Mouse (Mus musculus) thymus, postnatal 36 days (tissue): Measurements from ENCODE around the gene Adcy10.

Experiments
- DNase-seq, 2 experiments: peaks; one replicate each; pipeline ENCODE4 v3.0.0; 2022; ENCODE audit warnings: mixed read lengths in 2 of 2

Gene Adcy10

DNA sequence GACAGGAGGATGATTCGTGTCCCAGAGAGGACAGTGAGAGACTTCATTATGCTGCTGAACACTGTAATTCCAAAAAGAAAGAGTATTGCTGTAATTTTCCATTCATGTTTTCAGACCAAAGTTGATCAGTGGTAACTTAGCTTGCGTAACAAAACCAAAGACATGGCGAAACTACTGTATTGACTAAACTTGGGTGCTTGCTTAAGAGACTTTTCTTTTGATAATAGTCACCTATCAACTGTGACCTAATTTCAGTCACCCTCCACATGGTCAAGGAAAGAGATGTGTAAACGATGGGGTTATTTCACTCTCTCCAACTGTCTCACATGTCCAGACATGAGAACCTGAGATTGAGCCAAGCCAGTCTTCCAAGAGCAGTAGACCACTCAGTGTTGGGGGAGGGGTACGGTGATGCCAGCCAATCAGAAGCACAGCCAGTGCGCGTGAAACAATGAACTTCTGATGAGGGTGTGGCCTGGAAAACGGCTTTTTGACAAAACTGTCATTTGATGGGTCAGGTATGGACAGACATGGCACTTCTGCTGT is at the start of gene Adcy10:
TSS of gene Adcy10 (plus strand) at position 496 of the 546 bp plus-strand sequence.
- no peak for DNase-seq

- no peak for DNase-seq
These were observed 46.5 kb upstream of the Adcy10 start for GRCm38 (mm10) chr1:165438289-165439021.

DNA sequence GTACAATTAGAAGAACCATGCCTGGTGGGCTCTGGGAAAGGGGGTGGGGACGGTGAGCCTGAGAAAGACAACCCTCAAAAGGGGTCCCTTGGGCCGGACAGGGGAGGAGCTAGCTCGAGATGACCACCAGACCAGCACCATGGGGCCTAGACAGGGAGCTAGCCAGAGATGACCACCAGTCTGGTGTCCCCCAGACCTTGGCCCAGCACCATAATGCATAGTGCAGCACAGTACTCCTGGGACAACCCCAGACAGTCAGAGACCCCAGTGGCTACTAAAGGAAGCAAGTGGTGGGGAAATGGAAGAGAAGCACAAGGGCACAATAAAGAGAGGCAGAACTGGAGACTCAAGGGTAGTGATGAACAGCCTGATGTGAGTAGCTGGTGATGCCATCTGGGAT is 44.2 kb upstream of the Adcy10 start:
- peak in 1 of 2 experiments; percentile 2 for DNase-seq

DNA sequence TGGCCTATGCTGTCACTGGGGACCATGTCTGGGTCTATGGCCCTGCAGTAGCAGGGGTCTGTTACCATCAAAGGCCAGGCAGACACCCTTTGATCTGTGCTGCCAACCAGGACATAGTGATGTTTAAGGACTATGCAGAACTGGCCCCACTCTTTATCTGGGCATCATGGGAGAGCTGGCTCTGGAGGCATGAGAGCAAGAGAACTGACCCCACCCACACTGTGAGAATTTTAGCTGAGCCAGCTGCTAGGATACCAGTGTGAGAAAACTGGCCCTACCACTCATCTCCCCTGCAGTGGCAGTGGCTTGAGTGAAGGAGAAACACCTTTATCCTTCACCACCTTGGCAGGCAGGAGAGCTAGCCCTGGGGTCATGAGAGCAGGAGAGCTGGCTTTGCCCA is 43.8 kb upstream of the Adcy10 start:
- DNase-seq, result no peak

DNA sequence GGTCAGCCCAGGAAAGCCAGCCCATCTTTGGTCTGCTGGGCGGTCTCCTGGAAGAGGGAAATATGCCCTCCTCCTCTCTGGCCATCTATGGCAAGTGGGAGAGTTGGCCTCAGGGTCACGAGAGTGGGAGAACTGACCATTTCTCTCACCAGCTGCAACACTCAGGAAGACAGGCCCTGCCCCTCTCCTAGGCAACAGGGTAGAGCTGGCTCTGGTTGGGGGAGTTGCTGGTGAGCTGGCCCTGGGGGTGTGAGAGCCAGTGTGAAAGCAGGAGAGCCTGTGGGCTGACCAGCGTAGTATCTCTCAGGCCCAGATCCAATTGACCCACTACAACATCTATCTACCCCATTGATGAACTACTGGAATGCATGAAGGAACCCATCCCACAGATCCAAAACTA is 43.3 kb upstream of the Adcy10 start:
- no peak for DNase-seq

GRCm38 (mm10) chr1:165459041-165459502 is 25.9 kb upstream of the Adcy10 start:
- no peak for DNase-seq

DNA sequence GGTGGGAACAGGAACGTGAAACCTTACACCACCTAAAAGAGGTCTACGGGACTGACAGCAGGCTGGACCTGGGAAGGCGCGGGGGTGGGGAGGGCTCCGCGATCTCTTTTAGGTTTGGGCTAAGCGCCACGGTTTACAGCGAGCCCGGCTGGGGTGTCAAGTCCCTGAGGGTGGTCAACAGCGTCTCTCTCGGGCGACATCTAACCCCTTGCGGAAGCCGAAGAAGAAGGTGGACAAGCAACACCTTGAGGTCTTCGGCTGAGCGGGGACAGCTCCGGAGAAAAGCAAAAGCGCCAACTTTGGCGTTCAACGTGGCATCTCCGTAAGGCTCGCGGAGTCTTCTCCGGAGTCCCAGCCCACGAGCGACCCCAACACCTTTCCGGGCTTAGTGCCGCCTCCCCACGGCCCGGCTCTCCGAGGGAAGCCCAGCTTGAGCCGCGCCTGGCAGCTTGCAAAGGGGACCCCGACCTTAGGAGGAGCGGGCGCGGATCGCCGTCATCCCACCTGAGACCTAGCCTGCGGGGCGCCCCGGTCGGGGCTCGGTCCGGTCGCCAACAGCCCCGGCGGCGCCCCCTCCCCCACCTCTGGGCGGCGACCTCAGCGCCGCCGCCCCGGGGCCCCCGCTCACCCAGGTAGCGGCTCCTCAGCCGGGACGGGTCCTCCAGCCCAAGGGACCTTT is 25.3 kb upstream of the Adcy10 start:
- peak in 1 of 2 experiments; percentile 54 for DNase-seq

GRCm38 (mm10) chr1:165460360-165460800 is 24.6 kb upstream of the Adcy10 start, which contains the start of the genes Dcaf6 and Mpc2:
Gene Dcaf6, minus strand, starts transcription at chr1:165460475.
Gene Mpc2, plus strand, starts transcription at chr1:165460637.
- DNase-seq, result peak; percentile 99 to 100

DNA sequence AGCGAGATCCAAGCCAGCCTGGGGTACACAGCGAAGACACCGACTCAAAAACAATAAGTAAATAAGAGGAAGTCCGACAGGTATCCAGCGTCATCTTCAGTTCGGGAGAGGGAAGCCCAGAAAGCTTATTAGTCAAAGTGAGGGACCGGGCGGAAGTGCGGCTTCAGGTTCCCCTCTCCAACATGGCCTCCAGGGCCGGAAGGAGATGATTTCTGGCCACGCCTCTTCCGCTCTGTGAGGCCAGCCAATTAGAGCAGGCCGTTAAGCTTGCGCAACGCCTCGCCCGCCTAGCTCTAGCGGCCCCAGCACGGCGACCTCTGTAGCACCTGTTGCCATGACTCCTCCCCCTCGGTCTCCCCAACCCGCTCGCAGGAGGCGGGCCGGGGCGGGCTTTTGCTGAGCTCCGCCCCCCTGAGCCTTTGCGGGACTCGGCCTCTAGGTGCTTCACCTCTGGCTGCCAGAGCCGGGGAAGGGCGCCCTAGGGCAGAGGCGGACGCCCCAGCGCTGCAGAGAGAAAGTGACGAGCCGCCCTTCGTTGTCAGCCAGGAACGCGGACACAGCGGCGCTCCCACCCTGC is 24.1 kb upstream of the Adcy10 start:
- peak; percentile 99 to 100 for DNase-seq

DNA sequence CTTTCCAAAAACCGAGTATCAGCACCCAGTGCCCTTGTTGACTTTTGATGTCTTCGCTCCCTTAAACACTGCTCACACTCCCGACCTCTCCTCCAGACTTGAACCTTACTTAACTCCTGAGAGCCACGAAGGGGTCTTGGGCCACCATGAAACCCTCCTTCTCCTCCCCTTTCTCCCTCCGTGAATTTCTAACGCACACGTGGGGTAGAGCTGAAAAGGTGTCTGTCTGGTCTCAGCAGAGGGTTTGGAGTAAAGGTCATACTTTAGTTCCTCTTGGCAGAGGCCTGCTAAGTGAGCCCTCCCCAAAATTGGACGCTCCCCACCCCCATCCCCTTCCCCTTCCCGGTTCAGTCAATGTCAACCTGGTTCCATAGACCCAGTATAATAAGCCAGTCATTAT is 23.3 kb upstream of the Adcy10 start:
- peak in 1 of 2 experiments; percentile 27 for DNase-seq

GRCm38 (mm10) chr1:165462861-165463260 is 22.1 kb upstream of the Adcy10 start:
- no peak for DNase-seq

DNA sequence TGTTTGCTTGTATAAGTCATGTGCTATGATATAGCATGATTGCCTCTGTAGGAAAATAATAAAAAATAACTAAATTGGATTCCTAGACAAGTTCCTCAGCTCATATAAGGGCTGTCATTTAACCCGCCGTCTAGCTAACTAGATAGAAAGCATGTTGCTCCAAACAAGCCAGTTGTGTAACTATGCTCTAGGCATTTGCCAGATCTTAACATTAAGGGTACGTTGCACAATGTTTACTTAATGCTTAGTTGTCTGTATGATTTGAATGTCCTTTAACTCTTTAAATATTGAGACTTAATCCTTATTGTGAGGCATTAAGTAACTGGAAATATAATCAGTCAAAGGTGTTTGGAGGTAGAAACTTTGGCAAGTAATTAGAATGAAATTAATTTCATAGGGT is 20.4 kb upstream of the Adcy10 start:
- DNase-seq, result no peak

- no peak for DNase-seq
These were observed 16.0 kb upstream of the Adcy10 start for GRCm38 (mm10) chr1:165468971-165469370.

DNA sequence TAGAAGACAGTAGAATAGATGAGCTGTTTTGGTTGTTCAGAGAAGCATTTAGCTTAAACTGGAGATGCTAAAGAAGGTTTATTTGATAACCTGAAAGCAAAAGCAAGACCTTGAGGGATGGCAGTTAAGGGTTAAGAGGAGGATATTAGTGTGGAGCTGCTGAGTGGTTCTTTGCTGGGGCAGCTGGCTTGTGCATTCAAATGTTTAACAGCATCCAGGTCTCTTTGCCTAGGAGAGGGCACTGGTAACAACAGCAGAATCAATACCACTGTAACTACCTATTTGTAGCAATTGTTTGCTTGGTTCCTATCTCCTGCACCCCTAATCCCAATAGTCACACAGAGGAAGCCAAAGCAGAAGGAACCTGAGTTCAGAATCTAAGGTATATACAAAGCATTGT is 15.3 kb upstream of the Adcy10 start:
- no peak for DNase-seq

DNA sequence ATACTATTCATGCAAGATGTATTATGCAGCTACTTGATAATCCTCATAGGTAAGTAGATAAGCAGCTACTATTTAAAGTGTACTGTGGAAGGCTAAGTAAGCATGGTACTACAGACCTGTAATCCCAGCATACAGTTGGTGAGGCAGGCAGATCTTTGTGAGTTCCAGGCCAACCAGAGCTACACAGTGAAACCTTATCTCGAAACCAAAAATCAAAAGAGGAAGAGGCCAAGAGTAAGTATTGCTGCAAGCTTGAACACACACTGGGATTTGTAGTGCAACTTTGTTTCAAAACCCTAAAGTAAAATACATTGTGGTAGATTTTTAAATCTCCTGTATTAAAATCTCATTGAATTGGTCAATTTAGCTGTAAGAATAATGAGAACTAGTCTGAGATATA is 13.5 kb upstream of the Adcy10 start:
- DNase-seq, result no peak

- DNase-seq, result no peak
These were observed 1.1 kb downstream of the Adcy10 start for GRCm38 (mm10) chr1:165486108-165486507.

DNA sequence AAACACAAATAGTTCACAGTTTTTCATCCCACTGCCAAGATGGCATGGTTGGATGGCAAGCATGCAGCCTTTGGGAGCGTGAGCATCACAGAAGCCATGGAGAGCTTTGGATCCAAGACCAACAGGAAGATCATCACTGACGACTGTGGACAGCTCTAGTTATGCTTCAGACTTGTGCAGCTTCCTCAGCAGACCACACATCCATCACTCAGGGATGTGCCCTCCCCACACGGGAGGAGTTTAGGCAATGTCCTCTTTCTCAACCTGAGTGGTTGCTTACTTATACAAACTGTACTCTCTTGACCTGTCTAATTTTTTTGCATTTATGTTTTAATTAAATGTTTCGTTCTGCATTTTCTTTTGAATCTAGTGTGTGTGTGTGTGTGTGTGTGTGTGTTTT is 4.2 kb downstream of the Adcy10 start:
- no peak for DNase-seq

DNA sequence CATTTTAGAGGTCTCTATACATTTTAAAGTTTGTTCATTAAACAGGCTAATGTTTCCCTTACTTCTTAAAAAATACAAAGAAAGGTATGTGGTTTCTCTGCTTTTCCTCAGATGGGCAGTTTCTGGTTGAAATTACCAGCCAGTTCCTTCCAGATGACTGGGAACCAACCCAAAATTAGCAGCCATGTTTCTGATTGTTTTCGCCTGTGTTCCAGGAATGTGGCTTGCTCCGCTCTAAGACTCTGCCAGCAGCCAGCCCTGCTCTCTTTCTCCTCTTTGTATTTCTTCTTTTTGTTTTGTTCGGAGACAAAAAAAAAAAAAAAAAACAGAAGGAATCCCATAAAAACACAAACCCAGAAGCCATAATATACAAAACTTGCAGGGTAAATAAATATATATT is 13.9 kb downstream of the Adcy10 start:
- no peak for DNase-seq

- DNase-seq, result peak; percentile 2 to 6
These were observed 18.5 kb downstream of the Adcy10 start for GRCm38 (mm10) chr1:165503307-165504024.

GRCm38 (mm10) chr1:165506303-165506702 is 21.3 kb downstream of the Adcy10 start:
- no peak for DNase-seq

DNA sequence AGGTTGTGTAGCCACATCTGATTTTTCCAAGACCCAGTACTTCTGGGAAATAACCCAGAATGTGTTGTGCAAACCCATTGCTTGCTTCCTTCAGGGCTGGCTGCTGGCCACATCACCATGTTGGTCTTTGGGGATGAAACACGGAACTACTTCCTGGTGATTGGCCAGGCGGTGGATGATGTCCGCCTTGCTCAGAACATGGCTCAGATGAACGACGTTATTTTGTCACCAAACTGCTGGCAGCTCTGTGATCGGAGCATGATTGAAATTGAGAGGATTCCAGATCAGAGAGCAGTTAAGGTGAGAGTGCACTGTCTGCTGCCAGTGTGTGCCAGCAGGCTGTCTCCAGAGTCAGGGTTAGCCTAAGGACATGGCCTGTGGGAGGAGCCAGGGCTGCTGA is 25.2 kb downstream of the Adcy10 start:
- no peak for DNase-seq

GRCm38 (mm10) chr1:165520716-165521115 is 35.7 kb downstream of the Adcy10 start:
- no peak for DNase-seq
